Mouse (Mus musculus): ENCODE measurements around the gene Chrna5.
"Not testable (repeated sequence)": the region's sequence is repeated elsewhere in the genome, so short reads cannot be mapped to it uniquely, and the experiment has no call there.

Gene Chrna5

GRCm38 (mm10) chr9:54980674-54981073, at the start of gene Chrna5:
Gene Chrna5, plus strand, starts transcription at chr9:54980880.
- no peak for DNase-seq (ENCODE audit: low spot score)

- DNase-seq (ENCODE audit: low spot score) = no peak
Observed at GRCm38 (mm10) chr9:54931765-54932164, 48.9 kb upstream of the Chrna5 start.

- DNase-seq (ENCODE audit: low spot score) = no peak
Observed at GRCm38 (mm10) chr9:54932379-54932778, 48.3 kb upstream of the Chrna5 start.

- DNase-seq (ENCODE audit: low spot score) = no peak
Observed at GRCm38 (mm10) chr9:54942071-54942470, 38.6 kb upstream of the Chrna5 start.

- no peak for DNase-seq (ENCODE audit: low spot score)
Observed at GRCm38 (mm10) chr9:54944467-54944866, 36.2 kb upstream of the Chrna5 start.

GRCm38 (mm10) chr9:54946256-54946655, 34.4 kb upstream of the Chrna5 start:
- no peak for DNase-seq (ENCODE audit: low spot score)

DNA sequence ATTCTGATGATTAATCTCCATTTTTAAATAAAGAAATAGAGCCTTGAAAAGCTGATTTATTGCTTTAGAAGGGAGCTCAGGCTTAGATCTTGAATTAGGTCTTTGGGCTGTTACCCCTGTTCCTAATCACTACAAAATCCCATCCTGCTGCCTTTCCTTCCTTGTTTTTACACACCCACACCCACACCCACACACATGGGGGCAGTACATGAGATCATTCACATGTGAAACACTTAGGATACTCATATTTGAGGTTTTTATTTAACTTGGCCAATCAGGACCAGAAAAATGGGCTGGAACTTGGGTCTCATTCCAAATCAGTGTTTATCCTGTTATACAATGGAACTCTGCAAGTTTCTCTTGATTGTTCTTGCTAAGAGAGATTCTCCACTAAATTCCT, 31.2 kb upstream of the Chrna5 start:
- DNase-seq (ENCODE audit: low spot score) = no peak

DNA sequence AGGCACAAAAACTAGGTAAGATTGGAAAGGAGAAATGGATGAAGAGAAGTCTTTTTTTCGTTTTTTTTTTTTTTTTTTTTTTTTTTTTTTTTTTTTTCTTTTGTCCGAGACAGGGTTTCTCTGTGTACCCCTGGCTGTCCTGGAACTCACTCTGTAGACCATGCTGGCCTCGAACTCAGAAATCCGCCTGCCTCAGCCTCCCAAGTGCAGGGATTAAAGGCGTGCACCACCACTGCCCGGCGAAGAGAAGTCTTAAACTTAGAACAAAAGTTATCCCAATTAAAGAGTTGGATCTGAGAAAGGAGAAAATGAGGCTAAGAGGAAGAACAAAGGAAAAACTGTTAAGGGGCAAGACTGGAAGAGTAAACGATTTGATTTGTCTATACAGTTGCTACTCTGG, 30.5 kb upstream of the Chrna5 start:
- DNase-seq (ENCODE audit: low spot score) = not testable (repeated sequence)

GRCm38 (mm10) chr9:54950575-54951321, 29.9 kb upstream of the Chrna5 start, which contains the start of the genes Psma4 and AY074887:
Gene Psma4, plus strand, starts transcription at chr9:54950790.
Gene AY074887, minus strand, starts transcription at chr9:54950998.
- peak; percentile 93 for DNase-seq (ENCODE audit: low spot score)

DNA sequence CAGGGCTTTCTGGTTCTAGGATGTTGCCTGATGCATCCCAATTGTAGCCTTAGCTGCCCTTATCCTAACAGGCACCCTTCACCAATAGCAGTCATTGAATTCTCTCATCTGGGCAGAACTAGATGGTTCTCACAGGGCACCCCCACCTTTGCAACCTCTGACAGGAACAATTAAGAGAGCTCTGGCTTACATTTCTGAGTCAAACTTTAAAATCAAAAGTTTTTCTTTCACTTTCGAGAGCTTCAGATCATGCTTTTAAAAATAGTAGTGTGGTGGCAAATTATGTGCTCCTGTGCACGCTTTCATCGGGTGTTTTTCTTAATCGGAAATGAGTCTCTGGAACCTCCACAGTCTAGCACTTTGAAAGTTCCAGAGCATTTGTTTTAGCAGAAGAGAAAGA, 19.6 kb upstream of the Chrna5 start:
- DNase-seq (ENCODE audit: low spot score) = no peak

- DNase-seq (ENCODE audit: low spot score) = no peak
Observed at GRCm38 (mm10) chr9:54963669-54964068, 17.0 kb upstream of the Chrna5 start.

GRCm38 (mm10) chr9:54969972-54970637, 10.6 kb upstream of the Chrna5 start:
- DNase-seq (ENCODE audit: low spot score) = no peak

DNA sequence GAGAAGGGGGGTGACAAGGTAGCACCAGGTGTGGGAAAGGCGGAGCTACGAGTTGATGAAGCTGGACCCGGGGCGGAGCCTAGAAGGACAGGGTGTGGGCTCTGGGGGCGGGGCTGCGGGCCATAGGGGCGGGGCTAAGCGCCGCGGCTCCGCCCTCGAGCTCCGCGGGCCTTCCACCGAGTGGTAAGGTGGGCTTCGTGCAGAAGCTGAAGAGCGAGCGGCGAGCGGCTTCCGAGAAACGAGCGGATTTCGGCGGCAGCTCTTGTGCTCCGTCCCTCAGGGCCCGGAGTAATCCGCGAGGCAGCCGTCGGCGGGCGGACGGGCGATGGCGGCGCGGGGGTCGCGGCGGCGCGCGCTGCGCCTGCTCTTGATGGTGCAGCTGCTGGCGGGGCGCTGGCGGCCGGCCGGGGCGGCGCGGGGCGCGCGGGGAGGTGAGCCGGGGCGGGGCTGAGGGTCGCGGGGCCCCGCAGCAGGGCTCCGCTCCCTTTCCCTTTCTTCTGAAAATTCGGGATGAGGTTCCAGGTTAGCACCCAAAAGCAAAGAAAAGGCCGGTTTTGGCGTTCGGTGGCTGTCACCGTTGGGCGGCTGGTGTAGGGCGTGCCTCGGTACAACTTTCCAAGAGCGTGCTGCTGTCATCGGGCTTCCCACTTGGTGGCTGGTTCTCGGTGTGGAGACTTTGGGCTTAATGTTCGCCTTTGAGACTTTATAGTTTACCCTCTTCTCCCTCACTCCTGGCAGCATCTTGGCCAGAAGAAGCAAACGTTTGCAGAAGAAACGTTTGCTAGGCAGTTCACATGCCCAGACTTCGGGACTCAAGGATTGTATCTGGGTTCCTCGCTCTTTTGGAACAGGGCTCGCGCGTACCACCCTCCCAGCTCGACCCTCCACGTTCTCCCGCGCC, 861 bp downstream of the Chrna5 start:
- DNase-seq (ENCODE audit: low spot score) = peak; percentile 68

DNA sequence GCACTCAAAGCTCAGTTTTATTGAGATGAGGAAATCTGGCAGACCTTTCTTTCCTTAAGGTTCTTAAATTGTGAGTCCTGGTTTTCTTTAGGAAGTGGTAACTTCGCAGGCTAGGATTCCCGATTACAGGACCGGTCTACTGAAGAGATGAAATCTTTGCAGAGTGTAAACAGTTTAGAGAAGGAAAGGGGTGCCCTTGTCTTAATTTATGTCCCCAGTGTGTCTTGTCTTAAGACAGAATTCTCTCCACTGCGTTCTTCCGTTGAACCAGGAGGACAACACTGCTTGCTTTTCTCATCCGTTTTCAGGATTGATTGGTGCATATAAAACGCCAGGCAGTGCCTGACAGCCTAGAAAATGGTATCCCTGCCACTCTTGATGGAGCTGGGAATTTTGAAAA, 1.7 kb downstream of the Chrna5 start:
- no peak for DNase-seq (ENCODE audit: low spot score)

DNA sequence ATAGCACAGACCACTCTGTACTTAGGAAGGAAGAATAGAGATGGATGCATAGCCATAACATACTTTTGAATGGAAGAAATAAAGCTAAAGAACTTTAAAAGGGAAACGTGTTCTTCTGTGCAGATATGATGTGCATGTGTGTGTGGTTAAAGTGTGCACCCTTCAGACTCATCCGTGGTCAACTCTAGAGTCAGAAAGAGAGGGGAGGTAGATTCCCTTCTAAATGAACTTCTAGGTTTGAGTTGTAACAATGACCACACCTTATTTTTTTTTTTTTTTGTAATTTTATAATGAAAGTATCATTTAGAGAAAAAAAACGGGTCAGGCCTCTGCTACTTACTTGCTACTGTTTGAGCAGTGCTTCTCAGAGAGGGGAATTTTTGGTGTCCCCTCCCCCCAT, 9.7 kb downstream of the Chrna5 start:
- no peak for DNase-seq (ENCODE audit: low spot score)

DNA sequence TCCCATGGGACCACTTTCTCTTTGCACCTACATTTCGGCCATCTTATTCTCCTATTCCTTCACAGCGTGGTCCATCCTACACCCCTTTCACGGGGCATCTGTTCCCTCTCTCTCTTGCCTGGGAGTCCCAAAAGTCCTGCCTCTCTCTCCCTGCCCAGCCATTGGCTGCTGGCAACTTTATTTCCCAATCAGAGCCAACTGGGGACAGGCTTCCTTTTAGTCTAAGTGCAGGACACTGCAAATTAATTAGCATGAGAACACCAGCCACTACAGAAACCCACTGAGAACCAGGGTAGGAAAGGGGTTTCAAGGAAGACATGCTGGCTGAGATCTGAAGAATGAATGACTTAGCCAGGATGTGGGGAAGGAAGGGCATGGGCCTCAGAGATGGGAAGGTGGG, 13.7 kb downstream of the Chrna5 start:
- DNase-seq (ENCODE audit: low spot score) = no peak

DNA sequence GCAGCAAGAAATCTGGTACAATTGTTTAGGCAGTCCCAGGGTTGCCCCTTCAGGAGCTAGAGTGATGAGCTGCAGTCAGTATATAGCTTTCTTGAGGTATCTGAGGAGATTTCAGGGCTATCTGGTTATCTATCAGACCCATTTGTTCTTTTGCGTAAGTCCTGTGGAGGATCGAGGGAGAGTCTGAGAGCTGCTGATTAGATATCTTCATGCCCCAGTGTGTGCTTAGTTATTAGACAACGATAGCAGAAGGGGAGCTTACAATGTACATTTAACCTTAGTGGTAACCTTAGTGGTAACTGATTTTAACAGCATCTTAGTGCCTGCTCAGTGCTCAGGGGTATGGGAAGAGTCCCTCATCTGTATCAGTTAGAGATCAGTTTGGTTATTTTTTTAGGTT, 15.0 kb downstream of the Chrna5 start:
- no peak for DNase-seq (ENCODE audit: low spot score)

GRCm38 (mm10) chr9:55003609-55004008, 22.9 kb downstream of the Chrna5 start:
- DNase-seq (ENCODE audit: low spot score) = no peak

DNA sequence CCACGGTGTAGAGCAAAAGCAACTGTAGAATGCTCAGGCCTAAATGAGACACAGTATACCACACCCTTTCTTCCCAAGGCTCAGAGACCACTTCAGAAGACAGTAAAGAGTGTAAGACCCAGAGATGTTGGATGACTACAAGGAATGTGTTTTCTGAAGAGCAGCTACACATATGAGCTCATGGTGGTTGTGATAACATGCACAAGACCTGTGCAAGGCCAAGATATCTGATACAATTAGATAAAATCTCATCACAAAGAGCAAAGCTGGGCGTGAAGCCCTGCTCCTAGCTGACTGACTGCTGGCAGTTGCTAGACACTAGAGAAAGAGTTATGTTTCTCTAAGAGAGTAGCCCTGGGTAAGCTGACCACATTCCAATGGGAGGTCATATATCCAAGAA, 29.0 kb downstream of the Chrna5 start:
- no peak for DNase-seq (ENCODE audit: low spot score)

- DNase-seq (ENCODE audit: low spot score) = no peak
Observed at GRCm38 (mm10) chr9:55010588-55011350, 30.1 kb downstream of the Chrna5 start.

GRCm38 (mm10) chr9:55016926-55017325, 36.2 kb downstream of the Chrna5 start:
- DNase-seq (ENCODE audit: low spot score) = no peak

DNA sequence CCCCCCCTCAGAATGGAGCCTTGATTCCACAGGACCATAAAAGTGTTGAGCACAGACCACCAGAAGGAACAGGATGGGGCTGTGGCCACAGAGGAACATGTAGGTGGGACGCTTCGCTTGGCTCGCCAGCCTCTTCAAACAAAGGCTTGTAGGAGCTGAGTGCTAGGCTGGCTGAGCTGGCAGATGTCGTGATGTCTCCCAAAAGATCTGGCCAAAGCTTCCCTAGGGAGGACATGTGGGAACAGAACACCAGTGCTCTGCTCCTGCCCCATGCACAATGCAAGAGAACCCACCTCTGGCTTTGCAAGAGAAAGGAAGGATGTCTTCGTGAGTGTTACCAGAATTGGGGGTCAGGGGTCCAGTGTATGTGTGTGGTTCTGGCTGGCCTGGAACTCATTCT, 42.6 kb downstream of the Chrna5 start:
- DNase-seq (ENCODE audit: low spot score) = no peak
